Mouse (Mus musculus) cerebellum, adult 11 months (tissue): ENCODE data around the gene Trmt6.

Experiments
- DNase-seq: peaks from one replicate; pipeline ENCODE4 v3.0.0; 2022

The Trmt6 gene

GRCm38 (mm10) chr2:132815608-132816314 is at the start of gene Trmt6, which contains the start of gene Mcm8:
Gene Trmt6, minus strand, starts transcription at chr2:132816055.
Gene Mcm8, plus strand, starts transcription at chr2:132816141.
- peak; percentile 89 for DNase-seq

- DNase-seq: no peak
Observed at GRCm38 (mm10) chr2:132863325-132863724, 47.5 kb upstream of the Trmt6 start.

GRCm38 (mm10) chr2:132861456-132861855 is 45.6 kb upstream of the Trmt6 start:
- DNase-seq: no peak

DNA sequence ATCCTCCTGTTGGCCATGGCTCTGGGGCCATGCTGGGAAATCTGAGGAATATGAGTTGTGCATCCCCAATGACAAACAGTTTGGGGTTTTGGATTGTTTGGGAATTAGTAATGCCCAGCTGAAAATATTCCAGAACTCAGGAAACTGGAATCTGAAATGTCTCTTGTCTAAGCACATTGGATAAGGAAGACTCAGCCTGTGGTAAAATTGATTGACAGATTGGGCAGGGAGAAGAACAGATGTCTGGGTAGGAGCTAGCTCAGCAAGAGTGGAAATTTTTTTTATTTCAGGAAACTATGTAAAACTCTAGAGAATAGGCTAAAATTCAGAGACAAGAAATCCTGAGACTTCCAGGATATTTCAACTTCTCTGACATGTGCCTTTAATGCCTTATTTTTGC is 44.6 kb upstream of the Trmt6 start:
- no peak for DNase-seq

- no peak for DNase-seq
Observed at GRCm38 (mm10) chr2:132856333-132856732, 40.5 kb upstream of the Trmt6 start.

DNA sequence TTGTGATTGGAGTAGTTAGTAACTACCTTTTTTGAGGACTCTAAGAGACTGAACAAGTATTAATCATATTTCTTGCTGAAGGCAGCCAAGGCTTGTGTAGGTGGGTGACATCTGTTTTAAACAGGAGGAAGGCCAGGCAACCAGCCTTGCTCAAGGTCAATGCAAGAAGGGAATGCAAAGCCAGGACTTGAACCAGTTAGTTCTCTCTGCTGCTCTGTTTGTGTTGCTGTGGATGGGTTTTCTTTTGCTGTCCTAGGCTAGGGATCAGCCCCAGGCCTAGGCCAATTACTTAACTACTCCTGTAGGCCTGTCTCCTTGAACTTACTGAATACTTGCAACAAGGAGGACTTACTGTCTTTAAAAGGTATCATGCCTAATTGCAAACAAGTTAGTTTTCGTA is 37.2 kb upstream of the Trmt6 start:
- no peak for DNase-seq

GRCm38 (mm10) chr2:132849141-132849540 is 33.3 kb upstream of the Trmt6 start:
- DNase-seq: no peak

DNA sequence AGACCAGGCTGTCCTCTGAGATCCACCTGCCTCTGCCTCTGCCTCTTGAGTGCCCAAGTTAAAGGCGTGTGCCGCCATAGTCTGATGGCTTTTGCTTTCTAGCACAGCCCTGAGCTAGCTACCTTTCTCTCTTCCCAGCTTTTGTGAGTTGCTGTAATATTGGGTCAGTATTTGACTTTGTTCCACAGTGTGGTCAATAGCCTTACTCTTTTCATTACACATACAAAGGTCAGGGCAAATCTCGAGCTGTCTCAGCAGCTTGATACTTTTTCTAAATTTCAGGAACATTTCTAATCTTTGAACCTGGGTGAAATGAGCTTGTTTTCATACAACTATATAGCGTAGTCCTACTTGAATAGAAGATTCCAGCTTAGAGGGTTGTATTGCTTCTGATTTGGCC is 32.5 kb upstream of the Trmt6 start:
- no peak for DNase-seq

- DNase-seq: no peak
Observed at GRCm38 (mm10) chr2:132847581-132847980, 31.7 kb upstream of the Trmt6 start.

DNA sequence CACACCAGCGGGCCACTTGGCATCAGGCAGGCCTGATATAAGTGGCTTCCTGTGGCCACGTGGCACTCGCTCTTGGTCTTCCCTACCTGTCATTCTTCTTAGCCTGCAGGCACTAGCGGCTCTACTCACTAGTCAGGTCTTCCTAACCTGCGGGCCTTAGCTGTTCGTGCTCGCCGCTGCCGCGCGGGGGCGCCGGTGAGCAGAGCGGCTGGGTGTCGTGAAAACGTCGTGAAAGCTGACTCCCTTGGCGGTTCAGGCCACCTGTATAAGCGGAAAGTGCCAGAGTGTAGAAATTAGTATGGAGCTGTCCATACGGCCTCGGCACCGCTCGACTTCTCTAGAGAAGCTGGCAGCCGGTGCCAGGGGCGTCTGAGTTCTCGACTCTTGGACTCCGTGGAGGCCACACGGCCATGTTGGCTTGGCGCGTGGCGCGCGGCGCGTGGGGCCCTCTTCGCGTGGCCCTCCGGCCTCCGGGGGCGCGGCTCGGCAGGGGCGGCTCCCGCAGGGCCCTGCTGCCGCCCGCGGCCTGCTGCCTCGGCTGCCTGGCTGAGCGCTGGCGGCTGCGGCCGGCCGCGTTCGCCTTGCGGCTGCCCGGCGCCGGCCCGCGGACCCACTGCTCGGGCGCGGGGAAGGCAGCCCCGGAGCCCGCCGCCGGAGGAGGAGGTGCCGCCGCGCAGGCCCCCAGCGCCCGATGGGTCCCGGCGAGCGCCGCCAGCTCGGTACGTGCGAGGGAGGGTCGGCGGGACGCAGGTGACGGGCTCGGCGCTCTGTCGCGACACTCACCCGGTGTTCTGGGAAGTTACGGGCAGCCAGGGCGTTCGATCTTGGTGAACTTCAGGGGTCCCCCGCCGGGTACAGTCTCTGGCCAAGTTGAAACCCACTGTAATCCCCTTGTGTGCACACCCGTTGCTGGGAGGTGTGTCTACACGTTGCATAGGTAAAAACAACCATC is 30.8 kb upstream of the Trmt6 start, which contains the start of gene Crls1:
Gene Crls1, plus strand, starts transcription at position 260 of the 952 bp plus-strand sequence.
- DNase-seq: peak; percentile 97

GRCm38 (mm10) chr2:132841071-132841470 is 25.2 kb upstream of the Trmt6 start:
- no peak for DNase-seq

GRCm38 (mm10) chr2:132802976-132803375 is 12.9 kb downstream of the Trmt6 start:
- no peak for DNase-seq

GRCm38 (mm10) chr2:132794204-132794586 is 21.7 kb downstream of the Trmt6 start:
- no peak for DNase-seq

GRCm38 (mm10) chr2:132793441-132794203 is 22.2 kb downstream of the Trmt6 start:
- peak; percentile 78 for DNase-seq

DNA sequence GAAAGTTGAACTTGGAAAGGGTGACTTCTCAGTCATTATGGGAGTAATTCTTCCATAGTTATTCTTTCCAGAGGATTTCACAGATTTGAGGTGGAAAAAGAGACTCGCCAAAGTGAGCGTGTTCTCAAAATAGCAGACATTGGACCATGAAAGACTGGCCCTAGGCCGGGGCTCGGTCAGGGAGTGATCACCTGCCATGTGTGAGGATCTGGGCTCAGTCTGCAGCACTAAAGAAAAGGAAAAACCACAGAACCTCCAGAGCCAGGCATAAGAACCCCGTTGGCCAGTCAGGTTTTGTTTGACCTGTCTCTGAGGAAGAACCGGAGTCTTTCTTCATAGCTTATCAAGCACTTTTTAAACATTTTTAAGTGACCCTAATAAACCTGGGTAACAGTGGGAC is 31.8 kb downstream of the Trmt6 start:
- peak; percentile 66 for DNase-seq

- peak; percentile 88 for DNase-seq
Observed at GRCm38 (mm10) chr2:132781439-132782068, 34.3 kb downstream of the Trmt6 start.

DNA sequence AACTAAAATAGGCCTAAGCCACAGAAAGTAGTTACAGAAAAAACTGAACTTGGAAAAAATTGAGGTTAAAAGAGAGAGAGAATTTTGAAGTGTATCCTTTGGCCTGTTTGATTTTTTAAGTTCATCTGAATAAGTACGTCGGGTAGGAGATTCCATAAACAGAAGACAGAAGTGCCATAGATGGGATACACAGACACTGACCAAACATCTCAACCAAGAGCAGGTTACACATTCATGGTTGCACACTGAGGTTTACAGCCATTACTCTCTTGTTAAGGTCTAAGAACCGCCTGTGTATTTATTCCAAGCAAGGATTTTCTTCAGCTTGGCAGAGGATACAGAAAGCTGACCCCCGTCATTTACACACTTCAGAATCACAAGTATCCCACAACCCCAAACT is 34.9 kb downstream of the Trmt6 start, which contains the start of gene Chgb:
Gene Chgb, plus strand, starts transcription at position 301 of the 400 bp plus-strand sequence.
- no peak for DNase-seq

DNA sequence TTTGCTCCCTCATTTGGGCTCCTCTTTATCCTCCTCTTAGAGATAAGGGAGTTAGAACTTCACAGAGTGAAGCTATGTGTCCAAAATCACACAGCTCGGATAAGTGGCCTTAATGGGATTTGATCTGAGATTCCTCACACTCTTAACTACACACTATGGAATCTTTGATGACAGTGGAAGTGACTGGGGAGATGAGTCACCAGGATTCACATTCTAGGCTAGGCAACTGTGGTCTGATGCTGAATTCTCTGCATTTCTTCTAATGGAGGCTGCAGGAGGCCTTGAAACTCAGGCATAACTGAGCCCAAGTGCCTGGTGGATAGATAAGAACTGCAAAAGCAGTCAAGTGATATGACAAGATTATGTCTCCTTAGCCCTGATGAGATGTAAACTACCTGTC is 45.0 kb downstream of the Trmt6 start:
- DNase-seq: no peak

DNA sequence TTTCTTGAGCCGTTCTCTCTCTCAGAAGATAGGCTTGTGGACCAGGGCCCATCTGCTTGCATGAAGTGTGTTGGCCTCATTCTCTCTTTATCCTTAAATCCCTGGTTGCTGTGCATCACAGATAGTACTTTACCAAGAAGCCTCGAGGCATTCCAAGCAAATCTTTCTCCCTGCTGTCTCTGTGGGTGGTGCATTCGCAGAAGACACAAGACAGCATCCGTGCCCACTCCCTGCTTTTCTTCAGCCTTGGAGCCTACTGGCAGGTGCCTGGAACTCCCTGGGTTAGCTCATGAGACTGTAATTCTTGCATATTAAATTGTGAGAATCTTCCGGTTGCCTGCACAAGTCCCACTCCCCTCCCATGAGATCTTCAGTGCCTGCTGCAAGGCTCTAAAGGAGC is 57.9 kb downstream of the Trmt6 start:
- DNase-seq: no peak
